Mouse (Mus musculus): ENCODE results near the gene Cers1. TPM values are rescaled to one million over a fixed set of nuclear protein-coding genes. Genes with fewer than 3 reads are reported as not detected.

Gene Cers1
- polyA plus RNA-seq, 1 experiment = 0.23 TPM

DNA sequence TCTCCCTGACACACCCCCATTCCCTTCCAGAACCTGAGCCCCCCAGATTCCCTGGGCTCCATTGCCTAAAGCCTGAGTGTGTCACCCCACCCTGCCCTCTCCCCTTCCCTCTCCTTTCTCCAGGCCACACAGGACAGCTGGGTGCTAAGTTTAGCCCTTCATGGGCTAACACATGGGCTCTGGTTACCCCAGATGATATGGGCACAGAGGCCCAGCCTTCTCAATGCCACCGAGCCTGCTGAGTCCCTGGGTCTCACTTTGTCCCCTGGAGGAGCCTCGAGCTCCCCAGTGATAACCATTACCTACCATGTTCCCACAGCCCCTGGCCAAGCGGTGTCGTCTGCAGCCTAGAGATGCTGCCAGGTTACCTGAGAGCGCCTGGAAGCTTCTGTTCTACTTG lies 2.3 kb downstream of the Cers1 start:
- Histone ChIP-seq H3K79me3 (ENCODE audit: low read depth) (no peaks in the 10 kb centered on the region), H3K4me3 (ENCODE audit: insufficient read depth, poor library complexity, severe bottlenecking) (no peak overlapping the region), H3K27me3 (ENCODE audit: control insufficient read depth, insufficient read depth, insufficient read length) (no peaks in the 10 kb centered on the region), H3ac (ENCODE audit: control insufficient read depth, insufficient read length, low read depth) (no peak overlapping the region), H3K79me2 (ENCODE audit: control insufficient read depth, insufficient read depth) (no peaks in the 10 kb centered on the region), H3K36me3 (ENCODE audit: control insufficient read depth, insufficient read depth) (peaks cover 5% of the 10 kb centered on the region)
- TF ChIP-seq CEBPB (IDR thresholded peaks at IDR 0.05; ENCODE audit: low read depth) = no peak
- no peak for TF ChIP-seq FOSL1 (IDR thresholded peaks at IDR 0.05; ENCODE audit: insufficient read depth, low read length, poor library complexity, severe bottlenecking)

DNA sequence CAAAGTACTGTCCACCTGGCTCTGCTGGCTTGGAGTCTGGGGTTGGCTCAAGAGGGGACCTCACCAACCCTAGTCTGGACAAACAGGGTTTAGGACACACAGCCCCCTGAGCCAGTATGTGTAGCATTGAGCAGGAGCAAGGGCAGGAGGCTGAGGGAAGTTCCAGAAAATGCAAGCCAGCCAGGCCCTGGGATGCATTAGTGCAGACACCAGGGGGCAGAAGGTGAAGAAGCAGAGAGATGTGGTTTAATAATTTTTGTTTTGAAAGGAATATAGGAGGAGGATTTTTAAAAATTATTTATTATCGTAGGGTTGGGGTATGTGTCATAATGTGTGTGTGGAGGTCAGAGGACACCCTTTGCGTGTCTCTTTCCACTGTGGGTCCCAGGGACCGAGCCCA lies 8.1 kb downstream of the Cers1 start:
- Histone ChIP-seq H3ac (ENCODE audit: control insufficient read depth, insufficient read length, low read depth) (no peak overlapping the region), H3K27me3 (ENCODE audit: control insufficient read depth, insufficient read depth, insufficient read length) (no peaks in the 10 kb centered on the region), H3K79me3 (ENCODE audit: low read depth) (no peaks in the 10 kb centered on the region), H3K79me2 (ENCODE audit: control insufficient read depth, insufficient read depth) (no peaks in the 10 kb centered on the region), H3K36me3 (ENCODE audit: control insufficient read depth, insufficient read depth) (no peaks in the 10 kb centered on the region), H3K4me3 (ENCODE audit: insufficient read depth, poor library complexity, severe bottlenecking) (no peak overlapping the region)
- TF ChIP-seq USF1 (IDR thresholded peaks at IDR 0.05; ENCODE audit: low read depth) = no peak
- TF ChIP-seq MAX (IDR thresholded peaks at IDR 0.05) = no peak
- TF ChIP-seq MYOG (IDR thresholded peaks at IDR 0.05; ENCODE audit: control insufficient read depth, extremely low read depth, insufficient read length) = no peak
- TF ChIP-seq MYOD1 (IDR thresholded peaks at IDR 0.05; ENCODE audit: control insufficient read depth, insufficient read length, low read depth) = no peak
- no peak for TF ChIP-seq CTCF (IDR thresholded peaks at IDR 0.05; ENCODE audit: control insufficient read depth, insufficient read depth, insufficient read length)
- no peak for TF ChIP-seq CEBPB (IDR thresholded peaks at IDR 0.05; ENCODE audit: low read depth)
- no peak for TF ChIP-seq FOSL1 (IDR thresholded peaks at IDR 0.05; ENCODE audit: insufficient read depth, low read length, poor library complexity, severe bottlenecking)

DNA sequence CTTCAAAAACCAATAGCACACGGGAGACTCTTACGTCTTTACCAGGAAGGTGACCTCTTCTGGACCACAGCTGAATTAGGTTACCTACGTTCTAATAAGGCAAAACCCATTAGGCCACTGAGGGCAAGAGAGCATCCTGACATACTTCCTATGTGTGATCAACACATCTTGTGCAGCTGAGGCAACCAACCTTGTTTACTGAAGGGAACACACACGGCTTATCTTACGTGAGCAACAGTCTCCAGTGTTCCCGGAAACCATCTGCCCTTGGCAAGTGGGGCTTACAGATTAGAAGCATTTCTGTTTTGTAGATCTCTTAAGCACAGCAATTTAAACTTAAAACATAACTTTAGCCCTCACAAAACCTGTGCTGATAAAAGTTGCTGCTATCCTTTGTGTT lies 11.9 kb downstream of the Cers1 start:
- H3K79me3 ChIP-seq (ENCODE audit: low read depth) = no peaks in the 10 kb centered on the region
- H3ac ChIP-seq (ENCODE audit: control insufficient read depth, insufficient read length, low read depth) = no peak overlapping the region
- no peaks in the 10 kb centered on the region for H3K27me3 ChIP-seq (ENCODE audit: control insufficient read depth, insufficient read depth, insufficient read length)
- no peak overlapping the region for H3K4me3 ChIP-seq (ENCODE audit: insufficient read depth, poor library complexity, severe bottlenecking)
- no peaks in the 10 kb centered on the region for H3K79me2 ChIP-seq (ENCODE audit: control insufficient read depth, insufficient read depth)
- H3K36me3 ChIP-seq (ENCODE audit: control insufficient read depth, insufficient read depth) = peaks cover 17% of the 10 kb centered on the region
- TF ChIP-seq CEBPB (IDR thresholded peaks at IDR 0.05; ENCODE audit: low read depth) (no peak), CTCF (IDR thresholded peaks at IDR 0.05; ENCODE audit: control insufficient read depth, insufficient read depth, insufficient read length) (no peak)

DNA sequence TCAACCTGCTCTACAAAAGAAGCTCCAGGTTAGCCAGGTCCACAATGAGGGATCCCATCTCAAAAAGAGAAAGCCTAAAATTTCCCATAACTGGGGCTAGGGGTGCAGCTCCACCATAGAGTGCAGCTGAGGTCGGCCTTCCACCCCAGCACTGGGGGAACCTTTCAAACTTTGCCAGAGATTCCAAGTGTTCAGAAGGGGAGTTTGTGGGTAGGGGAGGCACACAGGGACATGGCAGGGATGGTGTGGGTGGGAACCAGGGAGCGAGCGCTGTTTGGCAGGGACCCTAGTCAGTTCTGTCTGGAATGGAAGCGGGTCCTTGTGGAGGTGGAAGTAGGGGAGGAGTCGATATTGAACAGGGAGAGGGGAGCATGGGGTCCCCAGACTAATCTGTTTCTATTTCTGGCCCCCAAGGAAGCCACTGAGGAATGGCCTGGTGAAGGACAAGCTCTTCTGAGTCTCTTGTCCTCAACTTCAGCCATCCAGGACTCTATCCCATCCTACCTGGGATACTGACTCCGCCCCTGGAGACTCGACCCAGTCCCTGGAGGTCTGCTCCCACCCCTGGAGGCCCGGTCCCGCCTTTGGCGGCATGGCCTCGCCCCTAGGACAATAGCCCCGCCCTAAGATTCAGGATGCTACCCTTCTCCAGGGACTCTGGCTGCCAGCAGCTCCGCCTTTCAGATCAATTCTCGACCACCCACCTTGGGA lies 13.7 kb downstream of the Cers1 start, which contains the start of gene Gdf1:
Gene Gdf1 (plus strand): TSS at position 694 of the 711 bp plus-strand sequence.
- Histone ChIP-seq H3ac (ENCODE audit: control insufficient read depth, insufficient read length, low read depth) (no peak within 1 kb of the TSS), H3K36me3 (ENCODE audit: control insufficient read depth, insufficient read depth) (peaks cover 35% of the 10 kb centered on the region), H3K79me3 (ENCODE audit: low read depth) (no peaks in the 10 kb centered on the region), H3K79me2 (ENCODE audit: control insufficient read depth, insufficient read depth) (no peaks in the 10 kb centered on the region), H3K27me3 (ENCODE audit: control insufficient read depth, insufficient read depth, insufficient read length) (no peaks in the 10 kb centered on the region), H3K4me3 (ENCODE audit: insufficient read depth, poor library complexity, severe bottlenecking) (no peak within 1 kb of the TSS)
- no peak for TF ChIP-seq MYOG (IDR thresholded peaks at IDR 0.05; ENCODE audit: control insufficient read depth, extremely low read depth, insufficient read length)
- TF ChIP-seq MYOD1 (IDR thresholded peaks at IDR 0.05; ENCODE audit: control insufficient read depth, insufficient read length, low read depth) = no peak
- no peak for TF ChIP-seq CEBPB (IDR thresholded peaks at IDR 0.05; ENCODE audit: low read depth)
- TF ChIP-seq MAX (IDR thresholded peaks at IDR 0.05) = no peak
- TF ChIP-seq FOSL1 (IDR thresholded peaks at IDR 0.05; ENCODE audit: insufficient read depth, low read length, poor library complexity, severe bottlenecking) = no peak
- TF ChIP-seq CTCF (IDR thresholded peaks at IDR 0.05; ENCODE audit: control insufficient read depth, insufficient read depth, insufficient read length) = no peak
- TF ChIP-seq USF1 (IDR thresholded peaks at IDR 0.05; ENCODE audit: low read depth) = no peak

DNA sequence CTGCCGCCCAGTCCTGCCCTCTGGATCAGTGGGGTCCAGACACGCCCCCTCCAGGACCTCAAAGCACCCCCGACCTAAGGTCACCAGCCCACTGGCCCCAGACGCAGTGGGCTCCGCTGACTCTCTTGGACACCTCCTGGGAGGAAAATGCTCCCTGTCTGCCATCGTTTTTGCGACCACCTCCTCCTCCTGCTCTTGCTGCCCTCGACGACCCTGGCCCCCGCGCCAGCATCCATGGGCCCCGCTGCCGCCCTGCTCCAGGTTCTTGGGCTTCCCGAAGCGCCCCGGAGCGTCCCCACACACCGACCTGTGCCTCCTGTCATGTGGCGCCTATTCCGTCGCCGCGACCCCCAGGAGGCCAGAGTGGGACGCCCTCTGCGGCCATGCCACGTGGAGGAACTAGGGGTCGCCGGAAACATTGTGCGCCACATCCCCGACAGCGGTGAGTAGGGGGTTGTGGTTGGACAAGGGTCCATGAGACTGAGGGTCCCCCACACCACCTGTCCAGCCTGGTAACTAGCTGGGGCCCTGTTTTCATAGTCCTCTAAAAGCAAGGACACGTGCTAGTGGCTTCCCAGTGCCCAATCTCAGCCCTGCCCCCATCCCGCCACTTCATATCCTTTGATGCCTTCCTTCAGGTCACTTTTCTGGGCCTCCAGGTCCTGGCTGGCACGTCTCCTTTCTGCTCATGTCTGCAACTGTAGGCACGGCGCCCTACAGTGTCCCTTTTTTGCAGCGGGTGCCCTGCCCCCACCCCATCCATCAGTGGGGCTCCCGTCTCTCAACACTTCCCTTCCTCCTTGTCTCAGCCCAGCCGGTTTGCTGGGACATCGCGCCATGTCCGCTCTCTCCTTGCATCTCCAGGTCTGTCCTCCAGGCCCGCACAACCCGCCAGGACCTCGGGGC lies 14.5 kb downstream of the Cers1 start:
- H3K4me3 ChIP-seq (ENCODE audit: insufficient read depth, poor library complexity, severe bottlenecking) = no peak overlapping the region
- no peak for TF ChIP-seq CTCF (IDR thresholded peaks at IDR 0.05; ENCODE audit: control insufficient read depth, insufficient read depth, insufficient read length)
- TF ChIP-seq CEBPB (IDR thresholded peaks at IDR 0.05; ENCODE audit: low read depth) = no peak
- no peak for TF ChIP-seq MYOG (IDR thresholded peaks at IDR 0.05; ENCODE audit: control insufficient read depth, extremely low read depth, insufficient read length)
- TF ChIP-seq FOSL1 (IDR thresholded peaks at IDR 0.05; ENCODE audit: insufficient read depth, low read length, poor library complexity, severe bottlenecking) = no peak
- no peak for TF ChIP-seq MYOD1 (IDR thresholded peaks at IDR 0.05; ENCODE audit: control insufficient read depth, insufficient read length, low read depth)
- TF ChIP-seq USF1 (IDR thresholded peaks at IDR 0.05; ENCODE audit: low read depth) = no peak
- no peak for TF ChIP-seq MAX (IDR thresholded peaks at IDR 0.05)
- no peaks in the 10 kb centered on the region for H3K79me2 ChIP-seq (ENCODE audit: control insufficient read depth, insufficient read depth)
- H3K79me3 ChIP-seq (ENCODE audit: low read depth) = no peaks in the 10 kb centered on the region
- H3ac ChIP-seq (ENCODE audit: control insufficient read depth, insufficient read length, low read depth) = no peak overlapping the region
- peaks cover 43% of the 10 kb centered on the region for H3K36me3 ChIP-seq (ENCODE audit: control insufficient read depth, insufficient read depth)
- no peaks in the 10 kb centered on the region for H3K27me3 ChIP-seq (ENCODE audit: control insufficient read depth, insufficient read depth, insufficient read length)
